Mouse (Mus musculus) frontal cortex, postnatal 10 days (tissue): ENCODE measurements around the gene Foxp1.

Experiments used
- DNase-seq, 2 experiments: peaks; one replicate each; pipeline ENCODE4 v3.0.0; 2022; ENCODE audit warnings: low spot score in 2 of 2, mixed read lengths in 1 of 2

Foxp1 gene

GRCm38 (mm10) chr6:99359765-99360499 is 162.6 kb downstream of the Foxp1 start:
- no peak for DNase-seq

- no peak for DNase-seq
These were observed 163.4 kb downstream of the Foxp1 start for GRCm38 (mm10) chr6:99359036-99359698.

- DNase-seq = no peak
These were observed 164.6 kb downstream of the Foxp1 start for GRCm38 (mm10) chr6:99357931-99358330.

- no peak for DNase-seq
These were observed 168.2 kb downstream of the Foxp1 start for GRCm38 (mm10) chr6:99354338-99354737.

- no peak for DNase-seq
These were observed 169.1 kb downstream of the Foxp1 start for GRCm38 (mm10) chr6:99353441-99353840.

DNA sequence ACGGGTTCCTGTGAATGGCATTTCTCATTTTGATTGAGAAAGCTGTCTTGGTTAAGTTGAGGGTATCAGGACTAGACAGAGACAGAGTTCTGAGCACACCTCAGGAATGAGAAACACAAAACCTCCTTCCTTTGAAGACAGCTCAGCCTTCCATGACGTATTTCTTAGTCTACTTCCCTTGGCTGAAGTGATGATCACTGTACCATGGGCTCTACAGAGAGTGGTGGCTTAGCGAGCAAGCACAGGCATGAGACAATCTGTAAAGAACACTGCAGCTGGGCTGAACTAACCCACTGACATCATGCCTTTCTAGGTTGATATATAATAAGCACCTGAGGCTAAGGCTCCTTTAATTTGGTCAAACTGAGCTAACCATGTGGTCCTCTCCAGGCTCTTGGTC is 172.0 kb downstream of the Foxp1 start:
- no peak for DNase-seq

DNA sequence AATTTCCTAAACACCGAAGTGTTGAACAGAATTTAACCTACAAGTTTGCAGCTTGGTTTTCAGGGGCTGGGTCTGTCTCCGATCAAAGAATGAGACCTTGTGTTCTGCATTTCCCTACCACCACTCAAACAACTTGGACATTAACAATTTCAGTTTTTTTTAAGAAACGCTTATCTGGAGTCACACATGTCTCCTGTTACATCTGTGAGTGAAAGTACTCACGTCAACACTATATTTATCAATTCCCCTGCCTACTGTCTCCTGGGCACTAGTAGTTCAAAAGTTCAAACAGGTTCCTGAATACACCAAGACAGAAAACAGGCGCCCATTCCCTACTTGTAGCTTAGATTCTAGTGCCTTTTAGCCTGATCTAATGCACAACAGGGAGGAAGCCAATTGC is 172.4 kb downstream of the Foxp1 start:
- DNase-seq = no peak

DNA sequence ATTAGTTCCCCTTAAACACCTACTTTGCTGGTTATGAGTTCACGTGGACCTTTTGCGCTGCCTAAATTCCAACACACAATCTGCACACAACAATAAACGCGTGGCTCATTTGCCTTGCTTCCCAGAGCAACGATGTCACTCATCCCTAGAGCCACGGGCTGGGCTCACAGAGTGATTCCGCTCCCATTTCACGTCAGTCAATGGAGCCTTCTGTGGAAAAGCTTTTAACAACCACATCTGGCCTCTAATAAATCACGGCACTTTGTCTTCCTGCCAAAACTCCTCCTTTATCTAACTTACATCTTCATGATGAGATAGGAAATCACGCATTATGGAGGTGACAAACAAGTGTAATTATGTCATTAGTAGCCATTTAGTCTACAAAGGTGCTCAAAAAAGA is 174.7 kb downstream of the Foxp1 start:
- no peak for DNase-seq

GRCm38 (mm10) chr6:99344966-99345365 is 177.6 kb downstream of the Foxp1 start:
- DNase-seq = no peak

DNA sequence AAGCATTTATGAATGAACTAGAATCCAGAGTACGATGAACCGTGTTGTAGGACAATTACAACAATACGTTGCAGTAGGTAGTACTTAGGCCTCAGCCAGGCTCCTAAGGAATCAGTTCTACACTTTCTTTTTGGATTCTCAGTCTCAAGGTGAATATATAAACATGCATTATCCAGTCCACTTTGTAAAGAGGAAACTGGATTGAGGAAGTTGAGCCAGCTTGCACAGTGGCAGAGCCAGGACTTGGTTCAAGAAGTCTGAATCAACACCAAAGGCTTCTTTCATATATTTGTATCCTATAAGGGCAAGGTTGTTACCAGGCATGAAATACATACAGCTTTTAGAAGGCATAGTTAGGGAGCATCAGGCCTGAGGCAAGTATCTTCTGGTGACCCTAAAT is 178.2 kb downstream of the Foxp1 start:
- no peak for DNase-seq

DNA sequence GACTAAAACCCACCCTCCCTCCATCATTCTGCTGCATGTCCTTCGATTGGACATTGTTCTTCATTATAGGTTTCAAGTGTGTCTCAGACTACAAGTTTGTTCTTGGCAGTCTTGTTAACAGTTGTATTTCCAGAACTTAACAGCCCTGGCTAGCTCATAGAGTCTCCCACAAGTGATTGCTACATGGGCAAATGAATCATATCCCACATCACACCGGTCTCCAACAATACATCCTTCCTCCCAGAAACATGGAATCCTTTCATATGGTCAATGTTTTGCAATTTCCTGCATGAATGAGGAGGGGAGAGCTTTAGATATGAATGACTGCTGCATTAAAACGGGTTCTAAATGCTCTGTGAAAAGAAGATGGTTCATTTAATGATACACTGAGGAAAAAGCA is 178.7 kb downstream of the Foxp1 start:
- DNase-seq = no peak

DNA sequence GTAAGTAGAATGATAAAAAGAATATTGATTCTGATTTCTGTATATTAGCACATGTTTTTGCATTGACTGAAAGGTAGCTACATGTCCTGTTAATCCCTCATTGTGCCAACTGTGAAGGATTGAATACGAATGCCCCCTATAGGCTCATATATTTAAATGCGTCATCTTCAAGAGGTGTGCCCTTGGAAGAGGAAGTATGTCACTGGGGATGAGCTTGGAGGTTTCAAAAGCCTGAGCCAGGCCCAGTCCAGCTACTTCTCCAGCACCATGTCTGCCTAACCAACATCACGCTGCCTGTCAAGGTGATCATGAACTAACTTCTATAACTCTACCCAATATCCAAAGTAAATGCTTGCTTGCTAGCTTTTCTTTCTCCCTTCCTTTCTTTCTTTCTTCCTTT is 180.1 kb downstream of the Foxp1 start:
- DNase-seq = no peak

GRCm38 (mm10) chr6:99340902-99341301 is 181.6 kb downstream of the Foxp1 start:
- no peak for DNase-seq

DNA sequence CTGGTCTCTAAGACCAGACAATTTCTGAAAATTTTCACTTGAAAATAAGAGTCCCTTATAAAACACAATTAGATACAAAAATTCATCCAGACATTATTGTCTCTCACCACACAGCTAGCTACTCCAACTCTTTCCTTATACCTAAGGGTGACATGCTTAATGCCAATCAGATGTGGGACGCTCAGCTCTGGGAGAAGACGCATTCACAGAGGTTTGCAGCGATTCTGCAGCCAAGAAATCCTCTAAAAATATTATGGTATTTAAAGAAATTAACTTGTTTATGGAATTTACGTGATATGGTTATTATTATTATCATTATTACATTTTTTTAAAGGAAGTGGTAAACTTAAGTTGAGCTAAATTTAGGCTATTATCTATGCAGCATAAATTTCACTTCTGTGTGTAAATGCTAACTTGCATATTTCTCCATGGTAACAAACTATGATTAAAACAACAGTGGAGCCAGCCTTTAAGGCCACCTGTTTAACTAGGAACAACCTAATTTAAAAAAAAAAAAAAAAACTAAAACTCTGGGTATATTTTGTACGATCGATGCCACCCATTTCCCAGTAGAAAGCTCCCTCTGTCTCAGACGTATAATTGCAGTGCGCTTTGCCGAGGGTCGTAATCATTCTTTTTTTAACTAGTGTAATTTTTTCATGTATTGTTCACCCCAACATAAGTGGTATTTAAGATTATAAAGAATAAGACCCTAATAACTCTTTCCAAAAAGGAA is 182.4 kb downstream of the Foxp1 start:
- DNase-seq = no peak

- no peak for DNase-seq
These were observed 183.2 kb downstream of the Foxp1 start for GRCm38 (mm10) chr6:99339343-99339620.

- no peak for DNase-seq
These were observed 183.8 kb downstream of the Foxp1 start for GRCm38 (mm10) chr6:99338593-99339342.

DNA sequence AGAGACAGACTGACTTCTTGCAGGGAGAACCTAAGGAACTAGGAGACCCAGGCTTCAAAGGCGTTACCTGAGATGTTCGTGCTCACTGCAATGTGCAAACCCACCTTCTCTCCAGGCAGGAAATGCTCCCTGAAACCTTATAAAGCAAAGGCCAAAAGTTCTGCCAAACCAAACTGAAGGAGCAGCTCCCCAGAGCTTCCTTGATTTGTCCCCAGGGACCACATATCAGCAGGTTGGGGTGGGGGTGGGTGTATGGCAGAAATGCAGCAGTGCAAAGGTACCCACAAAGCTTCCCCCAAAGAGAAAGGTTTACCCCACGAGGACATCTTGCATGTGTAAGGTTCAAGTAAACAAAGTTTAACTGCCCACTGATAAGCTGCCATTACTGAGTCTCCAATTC is 184.3 kb downstream of the Foxp1 start:
- no peak for DNase-seq

DNA sequence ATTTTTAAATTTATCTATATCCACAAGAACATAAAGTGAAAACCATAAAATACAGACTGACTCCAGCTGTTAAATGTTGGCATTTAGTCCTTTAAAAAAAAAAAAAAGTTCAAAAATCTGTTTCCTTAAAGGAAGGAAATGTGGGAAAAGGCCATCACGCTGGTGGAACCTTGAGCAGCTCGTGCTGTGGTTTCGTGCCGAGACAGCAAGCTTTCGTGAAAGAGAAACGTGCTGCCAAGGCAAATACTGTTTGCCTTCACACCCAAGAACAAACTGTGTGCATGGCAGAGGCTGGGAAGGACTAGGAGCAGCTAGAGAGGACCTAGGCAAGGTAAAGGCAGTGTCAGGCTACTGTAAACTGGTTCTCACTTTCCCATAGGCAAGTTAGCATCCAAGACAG is 184.9 kb downstream of the Foxp1 start:
- DNase-seq = no peak

GRCm38 (mm10) chr6:99336191-99336590 is 186.3 kb downstream of the Foxp1 start:
- DNase-seq = no peak

DNA sequence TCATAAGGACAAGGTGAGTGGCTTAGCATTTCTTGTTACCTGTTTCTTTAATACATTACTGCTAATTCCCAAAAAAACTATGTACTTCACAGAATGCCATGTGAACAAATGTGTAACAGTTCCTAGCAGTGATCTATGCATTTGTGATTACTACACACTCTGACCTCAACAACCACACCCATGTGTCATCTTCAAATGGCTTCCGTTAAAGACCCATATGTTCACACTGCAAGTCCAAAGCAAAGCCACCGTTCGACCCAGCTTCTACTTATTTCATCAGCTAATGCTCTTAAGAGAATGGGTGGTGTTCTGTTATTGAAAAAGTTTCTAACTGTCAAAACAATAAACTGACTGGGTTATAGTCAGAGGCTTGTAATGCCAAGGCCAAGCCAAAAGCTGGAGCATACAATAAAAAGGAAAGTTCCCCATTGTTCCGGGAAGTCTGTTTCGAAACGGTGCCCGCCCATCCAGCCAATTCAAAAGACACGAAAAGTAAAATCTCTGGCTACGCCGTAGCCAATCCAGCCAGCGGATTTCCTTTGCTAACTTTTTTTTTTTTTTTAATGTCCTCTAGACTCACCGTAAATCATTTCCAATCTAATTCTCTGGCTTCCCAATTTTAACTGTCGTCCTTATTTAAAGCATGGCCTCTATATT is 187.2 kb downstream of the Foxp1 start:
- no peak for DNase-seq

GRCm38 (mm10) chr6:99334255-99334654 is 188.3 kb downstream of the Foxp1 start:
- no peak for DNase-seq

GRCm38 (mm10) chr6:99333127-99333526 is 189.4 kb downstream of the Foxp1 start:
- no peak for DNase-seq
